Mouse (Mus musculus) brain, embryonic 14.5 days (tissue): Measurements from ENCODE around the gene Fmod. TPM values are rescaled to one million over a fixed set of nuclear protein-coding genes. Genes with fewer than 3 reads are reported as not detected.

Experiments
- DNase-seq: peaks from one replicate; pipeline ENCODE4 v3.0.0-alpha.2; 2011; ENCODE audit warnings: low read depth
- CTCF ChIP-seq: fragments of 200-500 bp; IDR thresholded peaks from 2 replicates; pipeline ENCODE4 v1.5.1; 2012; ENCODE audit warnings: inconsistent platforms, mild to moderate bottlenecking, moderate library complexity, borderline replicate concordance; ENCODE audit not compliant: insufficient read depth, insufficient read length; ENCODE audit errors: extremely low read depth
- POLR2A ChIP-seq: fragments of 200-500 bp; IDR thresholded peaks from 2 replicates; pipeline ENCODE4 v1.6.1; 2012; ENCODE audit warnings: mild to moderate bottlenecking, inconsistent platforms, borderline replicate concordance; ENCODE audit not compliant: poor library complexity, insufficient read depth, insufficient read length, severe bottlenecking; ENCODE audit errors: extremely low read depth
- polyA plus RNA-seq: library from polyadenylated mRNA; depleted of rRNA; stranded (reverse); fragments of >200 nt; gene quantifications from 2 replicates; pipeline ENCODE4 v1.2.3, GENCODE M21; 2012; rRNA removed

Fmod gene
- polyA plus RNA-seq, result 2.8 and 7.4 TPM in 2 replicates

DNA sequence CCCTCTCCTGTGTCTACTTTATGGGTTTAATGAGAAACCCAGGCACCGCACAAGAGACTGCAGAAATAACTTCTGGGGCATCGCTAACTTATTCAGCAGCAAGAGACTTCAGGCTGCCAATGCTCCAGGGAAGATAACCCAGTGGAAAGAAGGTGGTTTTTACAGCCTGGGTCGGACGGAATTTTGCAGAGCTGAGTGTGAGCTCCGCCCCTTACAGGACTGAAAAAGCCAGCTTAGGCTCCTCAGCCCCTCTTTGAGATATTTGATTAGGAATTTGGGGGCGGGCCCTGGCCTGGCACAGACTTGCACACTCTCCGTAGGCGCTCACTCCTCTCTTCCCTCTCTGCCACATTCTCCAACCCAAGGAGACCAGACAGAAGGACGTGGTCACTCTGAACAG, at the start of gene Fmod:
TSS of gene Fmod (plus strand) at position 83 of the 400 bp plus-strand sequence.
- TF ChIP-seq CTCF (no peak), POLR2A (no peak)
- no peak for DNase-seq

DNA sequence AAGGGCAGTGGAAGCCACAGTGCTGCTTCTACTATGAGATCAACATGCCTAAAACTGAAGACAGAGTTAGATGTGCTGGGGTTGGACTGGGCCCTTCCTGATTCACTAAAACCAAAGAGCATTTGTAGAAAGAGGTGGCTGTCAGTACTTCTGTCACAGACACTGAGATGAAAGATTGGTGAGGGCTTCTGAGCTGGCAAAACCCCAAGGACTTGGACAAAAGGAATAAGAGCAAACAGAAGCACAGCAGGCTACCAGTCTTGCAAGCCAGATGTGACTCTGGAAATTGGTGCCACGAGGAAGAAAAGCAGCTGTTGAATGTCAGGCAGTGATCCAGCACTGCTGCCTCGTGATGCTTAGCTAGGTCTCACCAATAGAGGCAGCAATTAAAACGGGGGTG, 48.2 kb upstream of the Fmod start:
- DNase-seq, result peak; percentile 38
- TF ChIP-seq POLR2A, result no peak
- TF ChIP-seq CTCF, result no peak

DNA sequence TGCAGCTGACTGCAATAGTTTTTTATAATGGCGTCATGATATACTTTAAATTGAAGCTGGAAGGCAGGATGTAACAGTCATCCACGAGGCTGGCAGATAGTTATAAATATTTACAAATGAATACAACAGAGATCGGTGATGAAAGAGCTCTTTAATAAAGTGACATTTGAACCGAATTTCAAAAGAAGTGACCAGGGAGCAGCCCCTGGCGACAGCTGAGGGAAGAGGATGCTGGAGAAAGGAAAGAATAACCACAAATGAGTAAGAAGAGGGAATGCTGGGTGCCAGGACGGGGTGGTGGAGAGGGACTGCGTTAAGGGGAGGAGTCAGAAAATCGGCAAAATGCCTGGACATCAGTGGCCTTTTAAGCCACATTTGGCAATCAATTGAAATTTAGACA, 45.8 kb upstream of the Fmod start:
- TF ChIP-seq CTCF (no peak), POLR2A (no peak)
- DNase-seq, result no peak

DNA sequence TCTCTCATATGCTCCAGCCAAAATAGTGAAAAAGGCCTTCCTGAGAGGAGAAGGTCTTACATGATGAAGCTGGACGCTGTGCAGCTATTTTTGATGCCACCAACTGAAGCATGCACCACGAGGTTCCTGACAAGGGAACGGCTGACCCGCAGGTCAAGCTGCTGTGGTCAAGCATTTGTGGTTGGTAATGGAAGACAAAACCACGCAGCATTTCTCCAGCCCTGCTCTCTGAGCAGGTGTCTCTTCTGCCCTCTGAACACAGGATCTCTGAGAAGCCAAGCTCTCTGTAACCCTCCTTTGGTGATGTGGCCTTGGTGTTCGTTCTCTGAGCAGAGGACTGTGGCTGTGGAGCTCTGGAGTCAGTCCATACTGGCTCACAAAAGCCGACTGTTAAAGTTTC, 31.6 kb upstream of the Fmod start:
- DNase-seq, result no peak
- TF ChIP-seq POLR2A (no peak), CTCF (no peak)

DNA sequence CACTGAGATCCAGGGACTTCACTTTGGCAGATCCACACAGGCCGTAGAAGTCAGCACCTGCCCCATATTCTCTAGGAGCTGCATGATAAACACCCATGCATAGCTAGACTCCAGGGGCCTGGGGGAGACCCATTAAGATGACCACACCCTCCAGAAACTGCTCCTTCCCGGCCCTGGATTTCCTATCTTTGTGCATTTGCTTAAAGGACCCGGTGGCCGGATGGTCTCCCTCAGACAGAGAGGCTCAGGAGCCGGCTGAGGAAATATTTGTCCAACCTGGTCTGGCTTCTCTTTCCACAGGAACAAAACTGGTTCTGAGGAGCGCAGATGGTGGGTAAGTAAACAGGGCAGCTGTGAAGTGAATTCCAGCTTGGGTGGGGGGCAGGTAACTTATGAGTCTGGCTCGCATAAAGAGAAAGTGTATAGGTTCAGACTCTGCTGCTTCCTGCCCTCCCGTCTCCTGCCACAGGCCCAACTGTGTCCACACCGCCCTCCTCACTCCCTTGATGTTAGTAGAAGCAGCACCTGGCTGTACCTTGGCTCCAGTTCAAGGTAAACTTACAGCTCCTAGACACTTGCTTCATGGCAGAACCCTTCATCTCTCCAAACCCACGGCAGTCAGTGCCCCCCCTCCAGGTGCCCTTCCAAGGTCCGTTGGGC, 30.8 kb upstream of the Fmod start:
- no peak for TF ChIP-seq CTCF
- no peak for TF ChIP-seq POLR2A
- no peak for DNase-seq

DNA sequence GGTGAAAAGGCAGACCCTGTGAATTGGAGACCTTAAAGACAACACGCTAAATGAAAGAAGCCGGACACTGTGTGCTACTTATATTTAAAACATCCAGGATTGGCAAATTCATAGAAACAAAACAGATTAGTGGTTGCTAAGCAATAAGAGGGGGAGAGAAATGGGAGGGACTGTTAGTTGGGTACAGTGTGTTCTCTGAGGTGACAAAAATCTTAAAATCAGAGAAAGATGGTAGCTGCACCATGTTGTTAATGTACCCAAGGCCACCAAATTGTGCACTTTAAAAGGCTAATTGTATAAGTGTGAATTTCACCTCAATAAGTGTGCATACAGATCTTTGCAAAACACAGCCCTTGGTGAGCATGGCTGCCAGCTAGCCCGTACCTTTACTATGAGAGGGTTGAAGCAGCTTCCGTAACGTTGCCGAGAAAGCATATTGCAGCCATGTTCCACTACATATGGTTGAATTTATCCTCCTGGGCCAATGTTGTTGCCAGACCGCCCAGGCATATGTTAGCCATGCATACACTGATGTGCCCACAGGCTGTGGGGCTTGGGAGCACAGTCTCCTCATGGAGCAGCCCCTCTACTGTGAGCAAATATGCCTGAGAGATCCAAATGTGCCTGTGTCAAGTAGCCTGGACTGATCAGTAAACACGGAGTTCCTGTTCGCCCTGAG, 12.6 kb upstream of the Fmod start:
- DNase-seq, result peak; percentile 78
- TF ChIP-seq CTCF (no peak), POLR2A (no peak)

DNA sequence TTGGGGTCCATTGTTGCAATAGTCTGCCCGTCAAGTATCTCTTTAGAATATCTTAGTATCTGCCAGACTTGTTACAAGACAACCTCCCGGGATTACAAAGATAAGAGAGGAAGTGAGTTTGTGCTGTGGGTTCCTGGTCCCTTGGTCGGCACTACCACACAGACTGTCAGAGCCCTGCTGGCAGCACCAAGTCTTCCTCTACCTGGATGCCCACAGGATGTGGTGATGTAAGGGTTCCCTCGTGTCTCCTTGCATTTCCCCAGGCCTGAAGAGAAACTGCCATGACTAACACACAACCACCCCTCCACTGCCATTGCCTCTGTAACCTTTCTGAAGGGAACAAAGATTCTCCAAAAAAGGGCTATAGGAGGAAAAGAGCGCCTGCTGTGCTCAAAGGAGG, 11.1 kb upstream of the Fmod start:
- no peak for DNase-seq
- no peak for TF ChIP-seq CTCF
- TF ChIP-seq POLR2A, result no peak

DNA sequence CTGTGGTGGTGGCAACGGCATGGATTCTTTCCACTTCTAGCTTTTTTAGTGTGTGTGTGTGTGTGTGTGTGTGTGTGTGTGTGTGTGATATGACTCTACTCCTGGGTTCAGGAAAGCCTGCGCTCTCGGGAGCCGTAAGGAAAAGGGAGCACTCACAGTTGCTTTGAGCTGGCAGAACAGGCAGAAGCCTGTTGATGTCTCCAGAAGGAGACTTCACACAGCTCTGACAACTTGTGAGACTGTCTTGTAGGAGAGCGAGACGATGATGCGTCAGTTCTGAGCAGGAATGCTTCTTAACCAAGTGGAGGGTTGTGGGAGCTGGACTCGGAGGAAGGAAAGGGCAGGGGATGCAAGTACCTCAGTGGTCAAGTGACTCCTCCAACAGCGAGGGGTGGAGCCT, 10.3 kb upstream of the Fmod start:
- DNase-seq, result peak; percentile 62

DNA sequence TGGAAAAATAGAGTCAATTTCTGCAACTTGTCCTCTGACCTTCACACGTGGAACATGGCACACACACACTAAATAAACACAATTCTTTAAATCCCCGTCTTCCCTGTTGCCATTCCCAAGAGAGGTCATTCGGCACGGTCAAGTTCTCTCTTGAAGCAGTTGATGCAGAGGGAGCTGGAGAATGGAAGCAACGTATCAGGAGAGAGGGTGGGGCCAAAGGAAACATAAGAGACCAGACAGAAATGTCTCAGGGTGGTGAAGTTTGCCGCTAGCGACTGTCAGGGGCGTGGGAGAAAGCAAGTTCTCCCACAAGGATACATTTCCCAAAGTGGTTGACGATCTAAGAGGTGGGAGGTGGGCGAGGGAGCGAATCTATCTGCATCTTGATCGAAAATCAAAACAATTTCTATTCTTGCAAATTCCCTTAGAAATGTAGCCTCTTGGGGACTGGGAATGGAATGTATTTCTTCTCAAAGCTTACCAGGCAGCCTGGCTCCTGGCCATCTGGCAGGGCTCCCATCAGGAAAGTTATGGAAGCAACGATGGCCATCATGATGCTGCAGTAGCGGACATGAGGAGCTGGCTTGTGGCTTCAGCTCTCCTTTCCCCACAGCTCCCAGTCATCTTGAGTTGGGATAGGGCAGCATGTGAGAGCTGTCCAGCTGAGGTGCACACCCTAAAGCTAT, 8.8 kb upstream of the Fmod start:
- DNase-seq, result peak; percentile 37
- TF ChIP-seq CTCF (no peak), POLR2A (no peak)

More for the DNA sequence above, 10.3 kb upstream of the Fmod start:
- TF ChIP-seq CTCF, result no peak
- no peak for TF ChIP-seq POLR2A

DNA sequence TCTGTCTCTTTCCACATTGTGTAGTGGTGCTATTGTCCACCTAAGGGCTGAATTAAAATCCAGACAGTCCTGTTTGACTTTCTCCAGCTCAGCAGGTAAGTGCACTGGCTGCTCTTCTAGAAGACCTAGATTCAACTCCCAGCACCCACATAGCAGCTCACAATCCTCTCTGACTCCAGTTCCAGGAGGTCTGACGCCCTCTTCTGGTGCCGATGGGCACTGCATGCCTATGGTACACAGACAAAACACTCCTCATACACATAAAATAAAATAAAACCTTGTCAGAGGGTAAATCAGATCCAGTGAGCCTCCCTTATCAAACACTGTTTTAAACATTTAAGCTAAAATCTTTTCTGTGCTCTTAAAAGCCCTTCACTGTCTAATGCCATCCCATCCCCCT, 562 bp upstream of the Fmod start:
- TF ChIP-seq POLR2A (no peak), CTCF (peak; percentile 21; the same call in 1 of the 2 replicates)

DNA sequence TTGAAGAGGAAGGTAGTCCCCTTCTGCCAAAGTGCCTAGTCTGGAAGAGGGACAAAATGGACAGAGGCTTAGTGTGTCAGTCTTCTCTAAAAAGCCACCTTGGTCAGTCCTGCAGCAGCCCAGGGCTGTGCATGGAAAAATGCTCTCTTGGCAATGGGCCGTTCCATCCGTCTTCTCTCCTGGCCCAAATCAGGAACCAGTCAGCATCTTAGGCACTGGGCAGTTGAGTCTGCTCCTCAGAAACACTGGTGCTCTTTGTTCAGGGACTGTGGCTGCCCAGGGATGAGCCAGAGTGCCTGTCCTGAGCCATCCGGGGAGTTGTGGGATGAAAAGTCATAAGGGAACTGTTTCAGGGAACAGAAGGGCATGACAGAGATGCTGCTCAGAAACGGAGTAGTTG, 1.3 kb downstream of the Fmod start:
- TF ChIP-seq POLR2A (no peak), CTCF (no peak)
- DNase-seq, result no peak

More for the DNA sequence above, 562 bp upstream of the Fmod start:
- DNase-seq, result no peak
